ENCODE assay signal across 8 mouse cellular contexts in the genomic region with DNA sequence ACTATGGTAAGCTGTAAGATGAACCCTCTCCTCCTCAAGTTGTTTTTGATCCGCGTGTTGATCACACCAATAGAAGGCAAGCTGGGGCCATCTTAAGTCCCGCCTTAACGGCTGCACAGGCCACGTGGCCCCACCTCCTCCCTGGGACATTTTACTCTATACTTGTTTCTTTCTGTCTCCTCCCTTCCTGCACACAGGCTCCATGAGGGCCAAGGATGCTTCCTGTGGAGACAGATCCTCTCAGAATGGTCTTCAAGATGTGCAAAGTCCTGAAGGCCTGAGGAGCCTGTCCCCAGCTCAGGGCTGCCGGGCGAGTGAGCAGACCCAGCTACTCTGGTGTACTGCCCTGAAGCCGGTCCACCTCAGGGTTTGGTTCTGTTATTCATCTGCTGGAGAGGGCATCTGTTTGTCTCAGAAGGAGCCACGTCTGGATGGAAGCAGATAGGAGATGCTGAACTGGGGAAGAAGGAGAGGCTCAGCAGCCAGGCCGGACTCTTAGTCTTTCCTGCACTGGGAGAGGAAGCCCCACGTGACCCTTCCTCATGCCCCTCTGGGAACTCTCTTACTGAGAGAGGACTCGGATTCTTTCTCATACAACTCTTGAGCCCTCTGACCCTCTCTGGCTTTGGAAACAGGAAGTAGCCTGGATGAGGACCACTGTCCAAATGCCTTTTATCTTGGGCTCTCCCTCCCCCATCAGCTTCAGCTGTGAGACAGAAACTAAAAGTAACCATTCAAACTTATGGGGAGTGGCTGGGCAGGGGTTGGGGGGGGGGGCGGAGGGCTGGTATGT. TPM values are rescaled to one million over a fixed set of nuclear protein-coding genes. Genes with fewer than 3 reads are reported as not detected.
A peak's percentile ranks its signal among the peaks of the same experiment; 100 is the strongest.
DNase-seq lines count a peak whose midpoint lies in the region; ATAC-seq and TF ChIP-seq lines count a peak whose summit lies in the region.
"Had no signal": no experiment of that assay in that cellular context is flagged by ENCODE, and none has a peak within 500 bp of the region (broad histone marks: within the 10 kb centered on the region; RNA-seq: fewer than 3 reads in every experiment).

No protein-coding gene starts in this region.

- H3K27me3 ChIP-seq in lung, embryonic 14.5 days (ENCODE audit: insufficient read depth, low read length) = no peaks in the 10 kb centered on the region
- H3K27me3 ChIP-seq in heart, embryonic 16.5 days (ENCODE audit: control insufficient read depth, insufficient read depth, low read length) = no peaks in the 10 kb centered on the region
- no peaks in the 10 kb centered on the region for H3K27me3 ChIP-seq in stomach, postnatal 0 days (ENCODE audit: control insufficient read depth, insufficient read depth, low read length)
- H3K27me3 ChIP-seq: limb, embryonic 12.5 days had no signal

- 57% methylated on average over 13 of the region's 13 CpGs for WGBS in lung, embryonic 14.5 days
- WGBS in lung, adult 2 months = 62% methylated on average over 13 of the region's 13 CpGs
- 63% methylated on average over 13 of the region's 13 CpGs for WGBS in heart, embryonic 16.5 days
- WGBS in stomach, postnatal 0 days = 59% methylated on average over 13 of the region's 13 CpGs

- H3K4me3 ChIP-seq in lung, embryonic 14.5 days (ENCODE audit: low read depth, low read length) = no peak overlapping the region
- H3K4me3 ChIP-seq in lung, adult 2 months (replicated peaks; ENCODE audit: extremely low read depth, low read depth, low read length) = no peak overlapping the region
- H3K4me3 ChIP-seq in heart, embryonic 16.5 days (ENCODE audit: low read length) = no peak overlapping the region
- no peak overlapping the region for H3K4me3 ChIP-seq in stomach, postnatal 0 days (ENCODE audit: low read depth, low read length)
- H3K4me3 ChIP-seq: limb, embryonic 12.5 days had no signal

- peak; percentile 65 for ATAC-seq in lung, embryonic 14.5 days (ENCODE audit: insufficient read depth)
- ATAC-seq in heart, embryonic 16.5 days (replicated peaks; ENCODE audit: extremely low read depth, insufficient read depth, low FRiP score) = peak; percentile 66
- ATAC-seq in stomach, postnatal 0 days (ENCODE audit: low FRiP score, low TSS enrichment) = peak; percentile 20; the same call in 1 of the 2 replicates

- peak overlapping the region; percentile 58; the same call in 1 of the 2 replicates for H3K27ac ChIP-seq in lung, embryonic 14.5 days (ENCODE audit: low read depth)
- H3K27ac ChIP-seq in heart, embryonic 16.5 days (ENCODE audit: low read length) = peak overlapping the region; percentile 72
- peak overlapping the region; percentile 36; the same call in 1 of the 2 replicates for H3K27ac ChIP-seq in stomach, postnatal 0 days (replicated peaks)
- H3K27ac ChIP-seq: limb, embryonic 12.5 days had no signal

- H3K36me3 ChIP-seq in lung, embryonic 14.5 days (ENCODE audit: insufficient read depth) = no peaks in the 10 kb centered on the region
- H3K36me3 ChIP-seq in heart, embryonic 16.5 days (ENCODE audit: control insufficient read depth, insufficient read depth) = no peaks in the 10 kb centered on the region
- H3K36me3 ChIP-seq in stomach, postnatal 0 days (ENCODE audit: control insufficient read depth, insufficient read depth, low read length) = no peaks in the 10 kb centered on the region
- H3K36me3 ChIP-seq: limb, embryonic 12.5 days had no signal

- no peaks in the 10 kb centered on the region for H3K9me3 ChIP-seq in lung, embryonic 14.5 days (ENCODE audit: low read depth, low read length)
- H3K9me3 ChIP-seq in heart, embryonic 16.5 days (replicated peaks; ENCODE audit: control insufficient read depth, low read length) = no peaks in the 10 kb centered on the region
- no peaks in the 10 kb centered on the region for H3K9me3 ChIP-seq in stomach, postnatal 0 days (ENCODE audit: control insufficient read depth, low read length)
- H3K9me3 ChIP-seq: limb, embryonic 12.5 days had no signal

- no peak overlapping the region for H3K4me2 ChIP-seq in lung, embryonic 14.5 days
- no peak overlapping the region for H3K4me2 ChIP-seq in heart, embryonic 16.5 days (ENCODE audit: low read depth, low read length)
- no peak overlapping the region for H3K4me2 ChIP-seq in stomach, postnatal 0 days (replicated peaks; ENCODE audit: low read depth)
- H3K4me2 ChIP-seq: limb, embryonic 12.5 days had no signal

- TF ChIP-seq EP300 in stomach, postnatal 0 days (optimal IDR thresholded peaks at IDR 0.05) = no peak

- no peak overlapping the region for H3K9ac ChIP-seq in lung, embryonic 14.5 days
- no peak overlapping the region for H3K9ac ChIP-seq in heart, embryonic 16.5 days (ENCODE audit: low read length)
- no peak overlapping the region for H3K9ac ChIP-seq in stomach, postnatal 0 days (ENCODE audit: low read length)
- H3K9ac ChIP-seq: limb, embryonic 12.5 days had no signal

- TF ChIP-seq POLR2A in lung, adult 2 months (IDR thresholded peaks at IDR 0.05; ENCODE audit: borderline replicate concordance, extremely low read depth, low read depth, low read length) = no peak

- no peaks in the 10 kb centered on the region for H3K4me1 ChIP-seq in lung, embryonic 14.5 days (ENCODE audit: insufficient read depth)
- no peaks in the 10 kb centered on the region for H3K4me1 ChIP-seq in lung, adult 2 months (ENCODE audit: control insufficient read depth, insufficient read depth, low read length)
- peaks cover 2% of the 10 kb centered on the region for H3K4me1 ChIP-seq in heart, embryonic 16.5 days (ENCODE audit: control insufficient read depth, insufficient read depth, low read length)
- 0 out of 2 replicates have a peak, but pooled peaks cover 2% of the 10 kb centered on the region for H3K4me1 ChIP-seq in stomach, postnatal 0 days (replicated peaks; ENCODE audit: control insufficient read depth, insufficient read depth)
- H3K4me1 ChIP-seq: limb, embryonic 12.5 days had no signal

- no peak for TF ChIP-seq CTCF in lung, embryonic 14.5 days (IDR thresholded peaks at IDR 0.05; ENCODE audit: low read depth)
- TF ChIP-seq CTCF in lung, adult 2 months (IDR thresholded peaks at IDR 0.05; ENCODE audit: insufficient read depth, low read length) = no peak
- no peak for TF ChIP-seq CTCF in stomach, postnatal 0 days (IDR thresholded peaks at IDR 0.05; ENCODE audit: low read depth)

- DNase-seq in lung, embryonic 14.5 days = peak; percentile 79
- DNase-seq in lung, adult 2 months = no peak
- DNase-seq in kidney, postnatal 10 days = peak; percentile 81
- DNase-seq in stomach, postnatal 0 days (ENCODE audit: low spot score) = no peak
- DNase-seq in right cerebral cortex, postnatal 10 days (ENCODE audit: low spot score in 2 of 2) = no peak
- DNase-seq in natural killer cell, adult 2 months (ENCODE audit: low spot score in 2 of 2) = no peak

RNA-seq across cellular contexts. Expression of a gene that starts 38.7 kb away (rescaled TPM):
- 56.5 and 64.6 TPM in 2 replicates for polyA plus RNA-seq in lung, embryonic 14.5 days (2014; fragmentation: Nextera tagmentation; extraction: Ambion mirVana)
- polyA plus RNA-seq in lung, adult 2 months (2012; rRNA removed) = 95.0 and 116 TPM in 2 replicates
- polyA plus RNA-seq in heart, embryonic 16.5 days (2015; fragmentation: Nextera tagmentation; extraction: Ambion mirVana) = 79.2 and 80.4 TPM in 2 replicates
- polyA plus RNA-seq in stomach, postnatal 0 days (2015; fragmentation: Nextera tagmentation; extraction: Ambion mirVana) = 111 and 121 TPM in 2 replicates

Comparison
In these comparisons a context has a peak if more than half of its experiments do, and no peak if none do; other contexts are left out.
1. DNase-seq: peak in lung, embryonic 14.5 days (single experiment) and kidney, postnatal 10 days (single experiment); none in lung, adult 2 months (single experiment), stomach, postnatal 0 days (single experiment), right cerebral cortex, postnatal 10 days (0 of 2) and natural killer cell, adult 2 months (0 of 2).
2. Peak in every context shown above with its lines, with median percentiles within 50 percentile points of each other: ATAC-seq and H3K27ac ChIP-seq.